Mouse (Mus musculus) midbrain, postnatal 0 days (tissue): ENCODE data around the gene Traf3ip2. TPM values are rescaled to one million over a fixed set of nuclear protein-coding genes. Genes with fewer than 3 reads are reported as not detected.

Experiments used
- ATAC-seq: fragments of 200-750 bp; cut with Nextera tagmentation; 2 replicates; pipeline ENCODE4 v1.8.0; 2017; ENCODE audit warnings: moderate number of reproducible peaks, mild to moderate bottlenecking, moderate TSS enrichment, moderate library complexity; ENCODE audit not compliant: low FRiP score
- DNase-seq: peaks from one replicate; pipeline ENCODE4 v3.0.0-alpha.2; 2015; ENCODE audit warnings: low spot score
- H3K27ac ChIP-seq: fragments of 300-500 bp; sonication (generic); 2 replicates; pipeline ENCODE4 v1.5.1; 2014; ENCODE audit warnings: low read depth, mild to moderate bottlenecking, low read length, mixed read lengths
- H3K27me3 ChIP-seq: fragments of 300-500 bp; sonication (generic); 2 replicates; pipeline ENCODE4 v1.6.1; 2014; ENCODE audit warnings: low read length, control low read depth, mixed read lengths; ENCODE audit not compliant: insufficient read depth
- H3K36me3 ChIP-seq: fragments of 300-500 bp; sonication (generic); 2 replicates; pipeline ENCODE4 v1.6.1; 2014; ENCODE audit warnings: low read length, control low read depth, mixed read lengths; ENCODE audit not compliant: insufficient read depth
- H3K4me1 ChIP-seq: fragments of 300-500 bp; sonication (generic); 2 replicates; pipeline ENCODE4 v1.6.1; 2014; ENCODE audit warnings: mild to moderate bottlenecking, control low read depth, antibody characterized with exemption, low read length, mixed read lengths; ENCODE audit not compliant: insufficient read depth
- H3K4me2 ChIP-seq: fragments of 300-500 bp; sonication (generic); 2 replicates; pipeline ENCODE4 v1.6.1; 2014; ENCODE audit warnings: low read depth, mild to moderate bottlenecking, low read length, mixed read lengths; ENCODE audit not compliant: poor library complexity, severe bottlenecking
- H3K4me3 ChIP-seq: fragments of 300-500 bp; sonication (generic); 2 replicates; pipeline ENCODE4 v1.5.1; 2014; ENCODE audit warnings: low read depth, mild to moderate bottlenecking, low read length, moderate library complexity
- H3K9ac ChIP-seq: fragments of 300-500 bp; sonication (generic); replicated peaks from 2 replicates; pipeline ENCODE4 v1.6.1; 2014; ENCODE audit warnings: mild to moderate bottlenecking, low read length, moderate library complexity, mixed read lengths; ENCODE audit not compliant: poor library complexity, severe bottlenecking
- H3K9me3 ChIP-seq: fragments of 300-500 bp; sonication (generic); 2 replicates; pipeline ENCODE4 v1.6.1; 2016; ENCODE audit warnings: low read length, control low read depth
- CTCF ChIP-seq: IDR thresholded peaks from 2 replicates; pipeline ENCODE4 v1.5.1; 2016; ENCODE audit warnings: antibody characterized with exemption, mild to moderate bottlenecking
- WGBS: fragments of 180-500 bp; shearing (Covaris S2); extraction: QIAGEN DNeasy Blood & Tissue Kit; methylation state at CpG from one replicate; pipeline ENCODE4 v1.1.7; 2014; 5-methylcytosine and 5-hydroxymethylcytosine counted together
- polyA plus RNA-seq: library from polyadenylated mRNA; unstranded; fragments of >200 nt; fragmentation: Nextera tagmentation; extraction: Ambion mirVana; gene quantifications from 2 replicates; pipeline ENCODE4 v1.2.1, GENCODE M21; 2015
- total RNA-seq: library from RNA; depleted of rRNA; stranded (reverse); fragments of >200 nt; gene quantifications from 2 replicates; pipeline ENCODE4 v1.2.3, GENCODE M21; 2014

The Traf3ip2 gene
- total and polyA plus RNA-seq, 2 experiments from 2014 or later = 1.9 to 6.1 TPM

DNA sequence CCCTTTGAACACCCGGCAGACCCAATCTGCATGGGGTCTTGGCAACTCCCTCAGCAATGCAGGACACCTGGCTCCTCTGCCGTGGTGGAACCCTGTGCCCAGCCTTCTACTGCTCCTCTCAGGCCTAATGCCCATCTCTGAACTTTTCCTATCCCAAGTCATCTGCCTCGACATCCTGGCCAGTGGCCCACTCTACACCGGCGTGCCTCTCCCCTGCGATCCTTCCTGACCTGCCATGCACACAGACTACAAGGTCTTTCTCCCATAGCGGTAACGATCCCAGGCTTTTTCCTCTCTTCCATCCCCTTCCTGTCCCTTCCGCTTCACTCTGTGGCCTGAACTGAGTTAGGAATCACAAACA is 3.5 kb downstream of the Traf3ip2 start:
- H3K27me3 ChIP-seq = no peaks in the 10 kb centered on the region
- no peak overlapping the region for H3K4me3 ChIP-seq
- ATAC-seq (no peak), DNase-seq (no peak)
- H3K9me3 ChIP-seq = no peaks in the 10 kb centered on the region
- no peak for TF ChIP-seq CTCF
- no peak overlapping the region for H3K4me2 ChIP-seq
- H3K4me1 ChIP-seq = no peaks in the 10 kb centered on the region
- H3K36me3 ChIP-seq = no peaks in the 10 kb centered on the region
- WGBS = 81% methylated on average over 9 of the region's 9 CpGs
- no peak overlapping the region for H3K27ac ChIP-seq
- H3K9ac ChIP-seq = no peak overlapping the region

DNA sequence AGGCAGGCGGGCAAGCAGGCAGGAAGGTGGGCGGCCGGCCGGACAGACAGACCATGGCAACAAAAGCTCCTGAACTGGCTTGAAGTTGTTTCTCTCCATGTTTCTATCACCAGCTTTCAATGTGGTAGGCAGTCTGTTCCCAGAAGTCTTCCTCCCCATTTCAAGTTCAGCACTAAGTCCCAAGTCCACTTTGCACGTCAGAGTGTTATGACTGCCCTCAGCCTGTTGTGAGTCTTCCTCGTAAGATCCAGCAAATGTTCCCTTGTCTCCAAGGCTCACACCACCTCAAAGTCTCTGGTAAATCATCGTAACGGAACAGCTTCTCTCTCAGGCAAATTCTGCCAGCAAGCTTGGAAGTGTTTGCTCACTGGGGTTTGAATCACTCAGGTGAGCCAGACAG is 3.9 kb downstream of the Traf3ip2 start:
- no peak for ATAC-seq
- Histone ChIP-seq H3K27me3 (no peaks in the 10 kb centered on the region), H3K4me3 (no peak overlapping the region), H3K4me2 (no peak overlapping the region), H3K27ac (no peak overlapping the region), H3K4me1 (no peaks in the 10 kb centered on the region), H3K9ac (no peak overlapping the region), H3K36me3 (peaks cover 2% of the 10 kb centered on the region; the same call in 1 of the 2 replicates), H3K9me3 (no peaks in the 10 kb centered on the region)
- 92% methylated on average over 8 of the region's 8 CpGs for WGBS
- no peak for DNase-seq
- no peak for TF ChIP-seq CTCF

DNA sequence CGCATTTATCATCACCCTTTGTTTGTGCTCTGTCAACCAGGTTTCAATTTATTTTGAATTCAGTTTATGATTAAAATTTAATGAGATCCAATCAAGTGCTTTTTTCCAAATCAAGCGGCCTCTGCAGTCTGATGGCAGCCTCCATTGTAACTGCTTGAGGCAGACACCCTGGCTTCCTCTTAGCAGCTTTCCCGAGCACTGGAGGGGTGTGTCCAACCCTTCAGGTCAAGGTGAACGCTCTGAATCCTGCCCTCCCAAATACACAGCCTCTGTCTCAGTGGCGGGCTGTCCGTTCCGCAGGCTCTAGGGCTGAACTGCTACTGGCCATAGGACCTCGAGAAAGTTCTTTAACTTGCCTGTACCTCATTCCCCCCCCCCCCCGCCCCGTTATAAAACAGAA is 5.7 kb downstream of the Traf3ip2 start:
- no peak for DNase-seq
- no peak for TF ChIP-seq CTCF

GRCm38 (mm10) chr10:39620626-39621025 is 7.9 kb downstream of the Traf3ip2 start:
- Histone ChIP-seq H3K4me2 (no peak overlapping the region), H3K9me3 (no peaks in the 10 kb centered on the region), H3K4me1 (no peaks in the 10 kb centered on the region), H3K36me3 (peaks cover 4% of the 10 kb centered on the region; the same call in 1 of the 2 replicates), H3K27me3 (no peaks in the 10 kb centered on the region), H3K4me3 (no peak overlapping the region), H3K9ac (no peak overlapping the region), H3K27ac (no peak overlapping the region)
- TF ChIP-seq CTCF = no peak
- WGBS = 92% methylated on average over 5 of the region's 5 CpGs
- no peak for DNase-seq
- ATAC-seq = no peak

More for the DNA sequence above, 5.7 kb downstream of the Traf3ip2 start:
- Histone ChIP-seq H3K4me3 (no peak overlapping the region), H3K27ac (no peak overlapping the region), H3K9ac (no peak overlapping the region), H3K4me1 (no peaks in the 10 kb centered on the region), H3K4me2 (no peak overlapping the region), H3K9me3 (no peaks in the 10 kb centered on the region), H3K36me3 (peaks cover 4% of the 10 kb centered on the region; the same call in 1 of the 2 replicates), H3K27me3 (no peaks in the 10 kb centered on the region)
- no peak for ATAC-seq
- 76% methylated on average over 10 of the region's 10 CpGs for WGBS

- no peaks in the 10 kb centered on the region for H3K27me3 ChIP-seq
- H3K4me1 ChIP-seq = peaks cover under 1% of the 10 kb centered on the region; the same call in 1 of the 2 replicates
- DNase-seq (peak; percentile 50), ATAC-seq (no peak)
- H3K9ac ChIP-seq = no peak overlapping the region
- no peak for TF ChIP-seq CTCF
- H3K4me2 ChIP-seq = no peak overlapping the region
- no peak overlapping the region for H3K27ac ChIP-seq
- peaks cover 4% of the 10 kb centered on the region; the same call in 1 of the 2 replicates for H3K36me3 ChIP-seq
- no peaks in the 10 kb centered on the region for H3K9me3 ChIP-seq
- no peak overlapping the region for H3K4me3 ChIP-seq
- WGBS = 36% methylated on average over 6 of the region's 6 CpGs
These were observed 11.1 kb downstream of the Traf3ip2 start for GRCm38 (mm10) chr10:39623806-39624205.

DNA sequence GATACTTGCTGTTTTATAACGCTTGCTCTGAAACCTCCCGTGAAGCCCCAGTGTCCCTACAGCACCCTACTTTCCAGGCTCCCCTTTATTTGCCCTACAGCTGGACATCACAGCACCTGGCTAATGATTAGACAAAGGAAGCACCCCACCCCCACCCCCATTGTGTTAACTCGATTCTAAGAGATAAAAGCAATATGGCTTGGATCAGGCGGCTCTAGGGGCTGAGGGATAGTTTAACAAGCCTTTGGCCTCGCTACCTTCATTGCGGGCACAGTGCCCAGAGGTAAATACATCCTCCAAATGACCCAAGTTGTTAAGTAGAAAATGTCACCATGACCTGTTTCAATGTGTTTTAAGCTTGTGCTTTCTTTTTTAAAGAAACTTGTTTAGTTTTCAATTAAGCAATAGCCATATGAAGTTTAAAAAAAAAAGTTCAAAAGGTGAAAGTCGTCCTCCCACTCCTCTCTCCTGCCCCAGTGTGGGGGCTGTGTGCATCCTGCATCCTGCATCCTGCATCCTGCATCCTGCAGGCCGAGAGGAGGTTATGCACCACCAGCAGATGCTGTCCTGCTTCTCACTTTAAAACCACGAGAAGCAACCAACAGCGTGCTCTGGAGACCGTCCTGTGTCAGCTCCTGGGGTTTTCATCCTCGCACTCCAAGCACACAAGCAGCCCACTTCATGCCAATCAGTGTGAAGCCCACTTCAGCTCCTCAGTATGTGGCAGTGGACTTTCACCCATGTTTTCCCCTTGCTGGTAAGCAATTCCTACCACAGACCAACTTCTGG is 12.3 kb downstream of the Traf3ip2 start:
- Histone ChIP-seq H3K36me3 (peaks cover 4% of the 10 kb centered on the region; the same call in 1 of the 2 replicates), H3K27me3 (no peaks in the 10 kb centered on the region), H3K9me3 (no peaks in the 10 kb centered on the region), H3K4me1 (peaks cover 7% of the 10 kb centered on the region; the same call in 1 of the 2 replicates), H3K4me3 (no peak overlapping the region), H3K27ac (no peak overlapping the region), H3K4me2 (no peak overlapping the region), H3K9ac (no peak overlapping the region)
- no peak for TF ChIP-seq CTCF
- DNase-seq = no peak
- WGBS = 56% methylated on average over 12 of the region's 12 CpGs
- ATAC-seq = no peak
